Mouse (Mus musculus) layer of hippocampus, postnatal 36 days (tissue): Measurements from ENCODE around the gene Gphn. TPM values are rescaled to one million over a fixed set of nuclear protein-coding genes. Genes with fewer than 3 reads are reported as not detected.
"Not testable (repeated sequence)": the region's sequence is repeated elsewhere in the genome, so short reads cannot be mapped to it uniquely, and the experiment has no call there.

Experiments
- DNase-seq, 2 experiments: peaks; one replicate each; pipeline ENCODE4 v3.0.0; 2022
- total RNA-seq, 2 experiments: library from RNA; stranded (reverse); gene quantifications; 2 replicates each; pipeline ENCODE4 v1.2.3; 2021

The Gphn gene
- total RNA-seq, 2 experiments from 2014 or later, result 71.1 to 78.3 TPM

GRCm38 (mm10) chr12:78356472-78356871 is 130.3 kb downstream of the Gphn start:
- DNase-seq, result no peak

GRCm38 (mm10) chr12:78389267-78389666 is 163.1 kb downstream of the Gphn start:
- DNase-seq, result no peak

- DNase-seq, result no peak
Observed at GRCm38 (mm10) chr12:78395297-78395696, 169.1 kb downstream of the Gphn start.

GRCm38 (mm10) chr12:78407518-78407917 is 181.3 kb downstream of the Gphn start:
- not testable (repeated sequence) for DNase-seq

GRCm38 (mm10) chr12:78522176-78522575 is 296.0 kb downstream of the Gphn start:
- no peak for DNase-seq

GRCm38 (mm10) chr12:78522804-78523394 is 296.7 kb downstream of the Gphn start:
- no peak for DNase-seq

GRCm38 (mm10) chr12:78537590-78537989 is 311.4 kb downstream of the Gphn start:
- not testable (repeated sequence) for DNase-seq

- DNase-seq, result no peak
Observed at GRCm38 (mm10) chr12:78550913-78551312, 324.7 kb downstream of the Gphn start.

- no peak for DNase-seq
Observed at GRCm38 (mm10) chr12:78631816-78632215, 405.6 kb downstream of the Gphn start.

GRCm38 (mm10) chr12:78639466-78639865 is 413.3 kb downstream of the Gphn start:
- DNase-seq, result no peak

GRCm38 (mm10) chr12:78640086-78640485 is 413.9 kb downstream of the Gphn start:
- DNase-seq, result no peak

GRCm38 (mm10) chr12:78641220-78641619 is 415.0 kb downstream of the Gphn start:
- DNase-seq, result no peak

- no peak for DNase-seq
Observed at GRCm38 (mm10) chr12:78643691-78644090, 417.5 kb downstream of the Gphn start.

GRCm38 (mm10) chr12:78645282-78645681 is 419.1 kb downstream of the Gphn start:
- no peak for DNase-seq

GRCm38 (mm10) chr12:78659718-78660304 is 433.6 kb downstream of the Gphn start:
- no peak for DNase-seq

- no peak for DNase-seq
Observed at GRCm38 (mm10) chr12:78678101-78678806, 452.1 kb downstream of the Gphn start.

GRCm38 (mm10) chr12:78678807-78679189 is 452.6 kb downstream of the Gphn start:
- no peak for DNase-seq

- no peak for DNase-seq
Observed at GRCm38 (mm10) chr12:78681048-78681447, 454.9 kb downstream of the Gphn start.

- no peak for DNase-seq
Observed at GRCm38 (mm10) chr12:78682279-78682678, 456.1 kb downstream of the Gphn start.

GRCm38 (mm10) chr12:78685669-78686215 is 459.6 kb downstream of the Gphn start:
- no peak for DNase-seq

- no peak for DNase-seq
Observed at GRCm38 (mm10) chr12:78688876-78689275, 462.7 kb downstream of the Gphn start.

GRCm38 (mm10) chr12:78691325-78691724 is 465.1 kb downstream of the Gphn start, which contains the start of gene Fam71d:
Fam71d (plus strand) TSS chr12:78691535.
- DNase-seq, result no peak

- DNase-seq, result no peak
Observed at GRCm38 (mm10) chr12:78693281-78693680, 467.1 kb downstream of the Gphn start.

- no peak for DNase-seq
Observed at GRCm38 (mm10) chr12:78717783-78718182, 491.6 kb downstream of the Gphn start.
